Mouse (Mus musculus) kidney, adult 8-10 months (tissue): ENCODE measurements around the gene Btbd9.
"Not testable (repeated sequence)": the region's sequence is repeated elsewhere in the genome, so short reads cannot be mapped to it uniquely, and the experiment has no call there.

Source experiments
- DNase-seq, 2 experiments: peaks; one replicate each; pipeline ENCODE4 v3.0.0; 2022

Btbd9 gene

GRCm38 (mm10) chr17:30575941-30576773, at the start of gene Btbd9:
Gene Btbd9, minus strand, starts transcription at chr17:30576488.
- peak; percentile 90 to 95 for DNase-seq

GRCm38 (mm10) chr17:30624132-30624531, 47.8 kb upstream of the Btbd9 start, which contains the start of gene Dnah8:
Gene Dnah8, plus strand, starts transcription at chr17:30624354.
- not testable (repeated sequence) for DNase-seq

- DNase-seq: no peak
Measured at GRCm38 (mm10) chr17:30623200-30623599, 46.9 kb upstream of the Btbd9 start.

- no peak for DNase-seq
Measured at GRCm38 (mm10) chr17:30621450-30621849, 45.2 kb upstream of the Btbd9 start.

GRCm38 (mm10) chr17:30620548-30620947, 44.3 kb upstream of the Btbd9 start:
- DNase-seq: no peak

- no peak for DNase-seq
Measured at GRCm38 (mm10) chr17:30619153-30619552, 42.9 kb upstream of the Btbd9 start.

GRCm38 (mm10) chr17:30618136-30618891, 42.0 kb upstream of the Btbd9 start:
- peak; percentile 31 to 64 for DNase-seq

GRCm38 (mm10) chr17:30616203-30616602, 39.9 kb upstream of the Btbd9 start:
- DNase-seq: no peak

- DNase-seq: no peak
Measured at GRCm38 (mm10) chr17:30613350-30613749, 37.1 kb upstream of the Btbd9 start.

GRCm38 (mm10) chr17:30612075-30612859, 36.0 kb upstream of the Btbd9 start:
- peak; percentile 100 for DNase-seq

GRCm38 (mm10) chr17:30611221-30612074, 35.2 kb upstream of the Btbd9 start:
- DNase-seq: no peak

- no peak for DNase-seq
Measured at GRCm38 (mm10) chr17:30610739-30611138, 34.5 kb upstream of the Btbd9 start.

GRCm38 (mm10) chr17:30609980-30610307, 33.7 kb upstream of the Btbd9 start:
- DNase-seq: no peak

- no peak for DNase-seq
Measured at GRCm38 (mm10) chr17:30609305-30609979, 33.2 kb upstream of the Btbd9 start.

- DNase-seq: no peak
Measured at GRCm38 (mm10) chr17:30607909-30608495, 31.7 kb upstream of the Btbd9 start.

GRCm38 (mm10) chr17:30607330-30607729, 31.0 kb upstream of the Btbd9 start:
- no peak for DNase-seq

GRCm38 (mm10) chr17:30606634-30607081, 30.4 kb upstream of the Btbd9 start:
- no peak for DNase-seq

GRCm38 (mm10) chr17:30606206-30606605, 29.9 kb upstream of the Btbd9 start:
- no peak for DNase-seq

GRCm38 (mm10) chr17:30605001-30605400, 28.7 kb upstream of the Btbd9 start:
- DNase-seq: no peak

GRCm38 (mm10) chr17:30604296-30604695, 28.0 kb upstream of the Btbd9 start:
- DNase-seq: no peak

- no peak for DNase-seq
Measured at GRCm38 (mm10) chr17:30602175-30602574, 25.9 kb upstream of the Btbd9 start.
